Mouse (Mus musculus): Measurements from ENCODE around the gene Defb42. TPM values are rescaled to one million over a fixed set of nuclear protein-coding genes. Genes with fewer than 3 reads are reported as not detected.

The Defb42 gene
- polyA plus RNA-seq, 1 experiment from 2014 or later: 0.39 TPM

DNA sequence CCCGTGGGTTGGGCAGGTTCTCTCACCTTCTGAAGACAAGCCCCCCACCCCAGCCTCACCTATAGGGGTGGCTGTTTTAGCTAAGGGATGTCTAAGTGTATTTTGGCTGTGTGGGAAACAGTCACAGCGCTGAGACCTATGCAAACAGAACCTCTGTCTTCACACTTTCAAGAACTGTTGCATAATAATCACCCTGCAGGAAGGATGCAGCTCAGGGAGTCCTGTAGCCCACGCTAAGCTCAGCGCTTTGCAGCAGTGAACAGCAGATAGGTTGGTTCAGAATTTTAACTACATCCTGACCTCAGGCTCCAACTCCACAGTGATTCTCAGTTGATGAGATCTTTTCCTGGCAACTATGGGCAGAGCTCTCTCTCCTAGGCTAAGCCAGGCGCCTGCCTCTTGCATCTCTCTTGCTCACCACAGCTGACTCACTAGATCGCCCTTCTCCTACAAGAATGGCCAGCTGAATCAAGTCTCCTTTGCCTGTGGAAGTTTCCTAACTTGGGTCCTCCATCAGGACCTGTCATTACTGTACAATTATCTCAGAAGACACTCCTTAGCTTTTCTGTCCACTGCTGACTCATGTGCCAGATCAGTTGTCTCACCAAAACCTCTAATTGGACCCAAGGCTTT is 26.2 kb upstream of the Defb42 start:
- Histone ChIP-seq H3K36me3 (ENCODE audit: control insufficient read depth, insufficient read depth) (no peaks in the 10 kb centered on the region), H3K4me1 (replicated peaks; ENCODE audit: control insufficient read depth, insufficient read depth, low read length) (no peaks in the 10 kb centered on the region), H3K27ac (ENCODE audit: low read depth, low read length) (no peak overlapping the region), H3K4me3 (ENCODE audit: low read depth, low read length) (no peak overlapping the region), H3K27me3 (replicated peaks; ENCODE audit: control insufficient read depth, insufficient read depth, low read length) (no peaks in the 10 kb centered on the region), H3K9ac (ENCODE audit: low read depth, low read length) (no peak overlapping the region), H3K4me2 (replicated peaks; ENCODE audit: low read depth) (no peak overlapping the region), H3K9me3 (ENCODE audit: control insufficient read depth) (no peaks in the 10 kb centered on the region)
- ATAC-seq: no peak
- 55% methylated on average over 6 of the region's 6 CpGs for WGBS
- TF ChIP-seq CTCF (IDR thresholded peaks at IDR 0.05; ENCODE audit: low read depth): no peak

DNA sequence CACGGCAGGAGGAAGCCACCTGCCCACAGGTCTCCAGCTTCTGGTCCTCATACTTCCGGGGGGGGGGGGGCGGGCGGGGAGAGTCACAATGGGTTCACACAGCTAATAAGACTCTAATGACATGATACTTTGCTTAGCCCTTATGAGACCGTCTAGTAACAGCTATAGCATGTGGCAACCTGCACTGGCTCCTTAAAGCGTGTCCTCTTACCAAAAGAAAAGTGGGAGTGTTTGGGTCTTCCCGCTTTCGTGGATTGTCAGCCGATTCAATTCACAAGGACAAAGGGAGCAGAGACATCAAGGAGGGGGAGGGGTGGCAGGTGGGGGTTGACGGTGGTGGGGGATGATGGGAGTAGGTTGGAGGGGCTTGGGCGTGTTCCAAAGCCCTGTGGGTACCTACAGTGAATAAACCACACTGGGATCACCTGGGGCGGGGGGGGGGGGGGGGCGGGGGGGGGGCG is 3.1 kb downstream of the Defb42 start, which contains the start of gene Defb30:
Defb30 (minus strand) TSS at position 51 of the 461 bp plus-strand sequence.
- H3K36me3 ChIP-seq (ENCODE audit: control insufficient read depth, insufficient read depth): no peaks in the 10 kb centered on the region
- H3K27ac ChIP-seq (ENCODE audit: low read depth, low read length): no peak within 1 kb of the TSS
- no peak for ATAC-seq
- TF ChIP-seq CTCF (IDR thresholded peaks at IDR 0.05; ENCODE audit: low read depth): no peak
- no peak within 1 kb of the TSS for H3K9ac ChIP-seq (ENCODE audit: low read depth, low read length)
- WGBS: 67% methylated on average over 11 of the region's 14 CpGs
- H3K4me2 ChIP-seq (replicated peaks; ENCODE audit: low read depth): no peak within 1 kb of the TSS
- no peak within 1 kb of the TSS for H3K4me3 ChIP-seq (ENCODE audit: low read depth, low read length)
- H3K9me3 ChIP-seq (ENCODE audit: control insufficient read depth): no peaks in the 10 kb centered on the region
- H3K27me3 ChIP-seq (replicated peaks; ENCODE audit: control insufficient read depth, insufficient read depth, low read length): no peaks in the 10 kb centered on the region
- H3K4me1 ChIP-seq (replicated peaks; ENCODE audit: control insufficient read depth, insufficient read depth, low read length): no peaks in the 10 kb centered on the region

DNA sequence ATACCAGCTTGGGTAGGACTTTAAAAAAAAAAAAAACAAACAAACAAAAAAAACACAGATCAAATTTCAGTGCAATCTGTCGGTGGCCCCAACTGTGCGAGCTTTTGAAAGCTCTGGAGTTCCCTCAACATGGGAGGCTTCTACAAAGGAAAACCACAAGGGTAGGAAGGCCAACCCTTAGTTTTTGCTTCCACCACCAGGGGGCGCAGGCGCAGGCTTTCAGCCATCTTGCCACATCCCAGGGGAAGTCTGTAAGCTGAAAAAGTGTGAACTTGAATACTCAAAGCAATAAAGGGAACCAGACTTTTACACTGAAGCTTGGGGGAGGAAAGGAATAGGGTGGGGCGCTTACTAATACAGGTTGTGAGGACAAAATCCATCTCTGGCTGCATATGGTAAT is 4.0 kb downstream of the Defb42 start:
- no peak overlapping the region for H3K9ac ChIP-seq (ENCODE audit: low read depth, low read length)
- no peaks in the 10 kb centered on the region for H3K4me1 ChIP-seq (replicated peaks; ENCODE audit: control insufficient read depth, insufficient read depth, low read length)
- 31% methylated on average over 5 of the region's 5 CpGs for WGBS
- peak; percentile 85 for TF ChIP-seq CTCF (IDR thresholded peaks at IDR 0.05; ENCODE audit: low read depth)
- no peaks in the 10 kb centered on the region for H3K9me3 ChIP-seq (ENCODE audit: control insufficient read depth)
- no peaks in the 10 kb centered on the region for H3K27me3 ChIP-seq (replicated peaks; ENCODE audit: control insufficient read depth, insufficient read depth, low read length)
- no peak overlapping the region for H3K27ac ChIP-seq (ENCODE audit: low read depth, low read length)
- H3K4me2 ChIP-seq (replicated peaks; ENCODE audit: low read depth): no peak overlapping the region
- no peaks in the 10 kb centered on the region for H3K36me3 ChIP-seq (ENCODE audit: control insufficient read depth, insufficient read depth)
- no peak overlapping the region for H3K4me3 ChIP-seq (ENCODE audit: low read depth, low read length)
- peak; percentile 19; the same call in 1 of the 2 replicates for ATAC-seq

DNA sequence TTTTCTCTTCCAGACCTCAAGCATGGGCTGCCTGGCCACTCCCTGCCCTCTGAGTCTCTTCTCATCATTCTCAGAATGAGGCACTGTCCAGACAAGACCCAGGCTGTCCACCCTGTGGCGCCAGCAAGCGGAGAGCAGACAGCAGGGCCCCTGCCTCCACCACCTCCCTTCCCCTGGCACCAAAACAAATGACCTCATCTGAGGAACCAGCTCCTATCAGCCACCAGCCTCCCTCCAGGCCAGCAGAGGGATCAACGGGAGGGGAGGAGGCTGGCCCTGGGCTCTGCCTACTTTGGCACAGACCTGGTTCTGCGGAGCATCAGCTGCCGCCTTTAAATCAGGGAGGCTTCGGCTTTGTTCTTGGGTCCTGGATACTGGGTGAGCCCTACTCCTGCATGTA is 7.9 kb downstream of the Defb42 start:
- no peak overlapping the region for H3K4me2 ChIP-seq (replicated peaks; ENCODE audit: low read depth)
- H3K9ac ChIP-seq (ENCODE audit: low read depth, low read length): no peak overlapping the region
- H3K27ac ChIP-seq (ENCODE audit: low read depth, low read length): no peak overlapping the region
- ATAC-seq: 0 out of 2 replicates have a peak, but pooled peaks have one; percentile 13
- H3K36me3 ChIP-seq (ENCODE audit: control insufficient read depth, insufficient read depth): no peaks in the 10 kb centered on the region
- TF ChIP-seq CTCF (IDR thresholded peaks at IDR 0.05; ENCODE audit: low read depth): peak; percentile 35; the same call in 1 of the 2 replicates
- no peaks in the 10 kb centered on the region for H3K27me3 ChIP-seq (replicated peaks; ENCODE audit: control insufficient read depth, insufficient read depth, low read length)
- H3K9me3 ChIP-seq (ENCODE audit: control insufficient read depth): no peaks in the 10 kb centered on the region
- 38% methylated on average over 6 of the region's 6 CpGs for WGBS
- H3K4me1 ChIP-seq (replicated peaks; ENCODE audit: control insufficient read depth, insufficient read depth, low read length): no peaks in the 10 kb centered on the region
- no peak overlapping the region for H3K4me3 ChIP-seq (ENCODE audit: low read depth, low read length)

DNA sequence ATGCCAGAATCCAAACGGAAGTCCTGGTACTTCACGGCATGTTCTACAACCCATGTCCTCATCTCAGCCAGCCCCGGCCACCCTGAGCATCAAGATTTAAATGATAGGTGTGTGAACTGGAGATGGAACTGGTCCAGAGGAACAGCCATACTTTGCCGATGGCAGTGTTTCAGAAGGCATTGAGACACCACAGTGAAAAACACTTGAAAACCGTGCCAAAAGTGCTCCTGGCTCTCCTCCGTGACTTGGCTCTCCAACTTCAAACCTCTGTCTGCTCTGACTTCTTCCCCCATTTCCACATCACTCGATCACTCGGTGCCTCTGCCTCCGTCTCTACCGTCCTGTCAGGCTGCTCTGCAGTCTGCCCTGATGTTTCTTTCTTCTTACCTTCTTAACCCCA is 13.6 kb downstream of the Defb42 start:
- ATAC-seq: no peak

DNA sequence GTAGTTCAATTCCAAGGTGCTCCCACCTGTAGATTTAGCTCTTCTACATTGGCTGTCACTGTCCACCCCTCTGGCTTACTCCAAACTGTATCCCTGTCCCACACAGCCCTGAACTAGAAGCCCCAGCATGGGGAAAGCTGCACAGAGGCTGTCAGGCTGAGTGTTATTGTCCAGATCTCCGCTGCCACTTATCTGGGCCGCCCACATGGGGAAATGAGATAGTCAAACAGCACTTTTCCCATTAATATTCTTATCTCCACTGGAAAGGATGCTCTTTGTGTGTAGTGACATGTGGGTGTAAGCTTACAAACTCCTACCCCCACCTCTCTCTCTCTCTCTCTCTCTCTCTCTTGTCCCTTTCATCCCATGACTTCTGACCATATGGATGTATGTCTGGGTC is 15.4 kb downstream of the Defb42 start:
- Histone ChIP-seq H3K9ac (ENCODE audit: low read depth, low read length) (no peak overlapping the region), H3K9me3 (ENCODE audit: control insufficient read depth) (no peaks in the 10 kb centered on the region), H3K4me2 (replicated peaks; ENCODE audit: low read depth) (no peak overlapping the region), H3K27me3 (replicated peaks; ENCODE audit: control insufficient read depth, insufficient read depth, low read length) (no peaks in the 10 kb centered on the region), H3K4me3 (ENCODE audit: low read depth, low read length) (no peak overlapping the region), H3K27ac (ENCODE audit: low read depth, low read length) (no peak overlapping the region), H3K36me3 (ENCODE audit: control insufficient read depth, insufficient read depth) (no peaks in the 10 kb centered on the region), H3K4me1 (replicated peaks; ENCODE audit: control insufficient read depth, insufficient read depth, low read length) (0 out of 2 replicates have a peak, but pooled peaks cover under 1% of the 10 kb centered on the region)
- ATAC-seq: no peak
- WGBS: 68% methylated on average over 2 of the region's 2 CpGs
- TF ChIP-seq CTCF (IDR thresholded peaks at IDR 0.05; ENCODE audit: low read depth): no peak

More for the DNA sequence above, 13.6 kb downstream of the Defb42 start:
- no peaks in the 10 kb centered on the region for H3K9me3 ChIP-seq (ENCODE audit: control insufficient read depth)
- no peaks in the 10 kb centered on the region for H3K27me3 ChIP-seq (replicated peaks; ENCODE audit: control insufficient read depth, insufficient read depth, low read length)
- no peak overlapping the region for H3K9ac ChIP-seq (ENCODE audit: low read depth, low read length)
- H3K4me1 ChIP-seq (replicated peaks; ENCODE audit: control insufficient read depth, insufficient read depth, low read length): no peaks in the 10 kb centered on the region
- H3K27ac ChIP-seq (ENCODE audit: low read depth, low read length): no peak overlapping the region
- no peak for TF ChIP-seq CTCF (IDR thresholded peaks at IDR 0.05; ENCODE audit: low read depth)
- no peak overlapping the region for H3K4me2 ChIP-seq (replicated peaks; ENCODE audit: low read depth)
- no peak overlapping the region for H3K4me3 ChIP-seq (ENCODE audit: low read depth, low read length)
- H3K36me3 ChIP-seq (ENCODE audit: control insufficient read depth, insufficient read depth): no peaks in the 10 kb centered on the region
- 77% methylated on average over 10 of the region's 10 CpGs for WGBS
